Mouse (Mus musculus): ENCODE measurements around the gene Phpt1. TPM values are rescaled to one million over a fixed set of nuclear protein-coding genes. Genes with fewer than 3 reads are reported as not detected.
A peak's percentile ranks its signal among the peaks of the same experiment; 100 is the strongest.

Phpt1 gene
- polyA plus RNA-seq, 1 experiment: 12.3 TPM

- no peak for TF ChIP-seq POLR2A (IDR thresholded peaks at IDR 0.05; ENCODE audit: borderline replicate concordance, control insufficient read depth, low read depth, low read length)
- peak; percentile 85 for TF ChIP-seq CTCF (IDR thresholded peaks at IDR 0.05; ENCODE audit: control insufficient read depth, insufficient read depth, low read length)
- Histone ChIP-seq H3K4me3 (replicated peaks; ENCODE audit: control insufficient read depth, low read depth, low read length) (no peak within 1 kb of the TSS), H3K4me1 (ENCODE audit: control insufficient read depth, insufficient read depth, low read length) (no peaks in the 10 kb centered on the region), H3K27ac (ENCODE audit: control insufficient read depth, insufficient read depth, low read depth, low read length, poor library complexity) (no peak within 1 kb of the TSS)
- 6% methylated on average over 19 of the region's 19 CpGs for WGBS
Measured at GRCm38 (mm10) chr2:25581294-25581864, 6.4 kb upstream of the Phpt1 start, which contains the start of gene Ajm1. Ajm1 (minus strand) TSS chr2:25581757.

GRCm38 (mm10) chr2:25580621-25581101, 5.6 kb upstream of the Phpt1 start:
- 30% methylated on average over 6 of the region's 6 CpGs for WGBS
- Histone ChIP-seq H3K4me1 (ENCODE audit: control insufficient read depth, insufficient read depth, low read length) (peaks cover 2% of the 10 kb centered on the region), H3K27ac (ENCODE audit: control insufficient read depth, insufficient read depth, low read depth, low read length, poor library complexity) (no peak overlapping the region), H3K4me3 (replicated peaks; ENCODE audit: control insufficient read depth, low read depth, low read length) (no peak overlapping the region)
- TF ChIP-seq POLR2A (IDR thresholded peaks at IDR 0.05; ENCODE audit: borderline replicate concordance, control insufficient read depth, low read depth, low read length) (no peak), CTCF (IDR thresholded peaks at IDR 0.05; ENCODE audit: control insufficient read depth, insufficient read depth, low read length) (no peak)

- Histone ChIP-seq H3K4me1 (ENCODE audit: control insufficient read depth, insufficient read depth, low read length) (peaks cover 4% of the 10 kb centered on the region), H3K27ac (ENCODE audit: control insufficient read depth, insufficient read depth, low read depth, low read length, poor library complexity) (no peak overlapping the region), H3K4me3 (replicated peaks; ENCODE audit: control insufficient read depth, low read depth, low read length) (no peak overlapping the region)
- WGBS: 8% methylated on average over 27 of the region's 27 CpGs
- TF ChIP-seq POLR2A (IDR thresholded peaks at IDR 0.05; ENCODE audit: borderline replicate concordance, control insufficient read depth, low read depth, low read length) (no peak), CTCF (IDR thresholded peaks at IDR 0.05; ENCODE audit: control insufficient read depth, insufficient read depth, low read length) (peak; percentile 55)
Measured at GRCm38 (mm10) chr2:25579737-25580460, 4.9 kb upstream of the Phpt1 start.

- Histone ChIP-seq H3K27ac (ENCODE audit: control insufficient read depth, insufficient read depth, low read depth, low read length, poor library complexity) (no peak overlapping the region; the same call in 1 of the 2 replicates), H3K4me1 (ENCODE audit: control insufficient read depth, insufficient read depth, low read length) (peaks cover 4% of the 10 kb centered on the region), H3K4me3 (replicated peaks; ENCODE audit: control insufficient read depth, low read depth, low read length) (no peak overlapping the region)
- TF ChIP-seq POLR2A (IDR thresholded peaks at IDR 0.05; ENCODE audit: borderline replicate concordance, control insufficient read depth, low read depth, low read length) (no peak), CTCF (IDR thresholded peaks at IDR 0.05; ENCODE audit: control insufficient read depth, insufficient read depth, low read length) (no peak)
- WGBS: 8% methylated on average over 77 of the region's 77 CpGs
Measured at GRCm38 (mm10) chr2:25578796-25579736, 4.0 kb upstream of the Phpt1 start.

GRCm38 (mm10) chr2:25577951-25578795, 3.1 kb upstream of the Phpt1 start:
- H3K27ac ChIP-seq (ENCODE audit: control insufficient read depth, insufficient read depth, low read depth, low read length, poor library complexity): no peak overlapping the region
- TF ChIP-seq CTCF (IDR thresholded peaks at IDR 0.05; ENCODE audit: control insufficient read depth, insufficient read depth, low read length): no peak
- no peak for TF ChIP-seq POLR2A (IDR thresholded peaks at IDR 0.05; ENCODE audit: borderline replicate concordance, control insufficient read depth, low read depth, low read length)
- 5% methylated on average over 75 of the region's 75 CpGs for WGBS
- no peak overlapping the region for H3K4me3 ChIP-seq (replicated peaks; ENCODE audit: control insufficient read depth, low read depth, low read length)
- H3K4me1 ChIP-seq (ENCODE audit: control insufficient read depth, insufficient read depth, low read length): peaks cover 4% of the 10 kb centered on the region

- WGBS: 29% methylated on average over 92 of the region's 92 CpGs
- H3K4me1 ChIP-seq (ENCODE audit: control insufficient read depth, insufficient read depth, low read length): peaks cover 4% of the 10 kb centered on the region
- H3K27ac ChIP-seq (ENCODE audit: control insufficient read depth, insufficient read depth, low read depth, low read length, poor library complexity): no peak overlapping the region
- H3K4me3 ChIP-seq (replicated peaks; ENCODE audit: control insufficient read depth, low read depth, low read length): no peak overlapping the region
- TF ChIP-seq CTCF (IDR thresholded peaks at IDR 0.05; ENCODE audit: control insufficient read depth, insufficient read depth, low read length) (no peak), POLR2A (IDR thresholded peaks at IDR 0.05; ENCODE audit: borderline replicate concordance, control insufficient read depth, low read depth, low read length) (no peak)
Measured at GRCm38 (mm10) chr2:25576965-25577891, 2.2 kb upstream of the Phpt1 start.

All from bone marrow, adult 2 months (tissue).